Mouse (Mus musculus) small intestine, adult 2 months (tissue): ENCODE data around the gene Hdgfl2. TPM values are rescaled to one million over a fixed set of nuclear protein-coding genes. Genes with fewer than 3 reads are reported as not detected.
A peak's percentile ranks its signal among the peaks of the same experiment; 100 is the strongest.

ENCODE experiments used
- H3K27ac ChIP-seq: fragments of 200-500 bp; 2 replicates; pipeline ENCODE4 v1.5.1; 2012; ENCODE audit warnings: low read depth, low read length, control low read depth, inconsistent platforms; ENCODE audit not compliant: insufficient read depth
- H3K27me3 ChIP-seq: fragments of 200-500 bp; 2 replicates; pipeline ENCODE4 v1.6.1; 2012; ENCODE audit warnings: mild to moderate bottlenecking, moderate library complexity, low read length, inconsistent platforms; ENCODE audit not compliant: control insufficient read depth, insufficient read depth
- H3K36me3 ChIP-seq: fragments of 200-500 bp; 2 replicates; pipeline ENCODE4 v1.6.1; 2012; ENCODE audit warnings: mild to moderate bottlenecking, low read length, control low read depth, inconsistent platforms; ENCODE audit not compliant: control insufficient read depth, insufficient read depth
- H3K4me1 ChIP-seq: fragments of 200-500 bp; 2 replicates; pipeline ENCODE4 v1.6.1; 2012; ENCODE audit warnings: low read length, inconsistent platforms, mixed read lengths; ENCODE audit not compliant: control insufficient read depth, insufficient read depth, insufficient read length
- H3K4me3 ChIP-seq: fragments of 200-500 bp; 2 replicates; pipeline ENCODE4 v1.5.1; 2012; ENCODE audit warnings: low read depth, mild to moderate bottlenecking, control low read depth, inconsistent platforms, low read length, moderate library complexity
- CTCF ChIP-seq: fragments of 200-500 bp; IDR thresholded peaks from 2 replicates; pipeline ENCODE4 v1.5.1; 2012; ENCODE audit warnings: low read depth, mild to moderate bottlenecking, control low read depth, inconsistent platforms, low read length, moderate library complexity, mixed read lengths; ENCODE audit not compliant: insufficient replicate concordance, insufficient read length; ENCODE audit errors: extremely low read depth
- POLR2A ChIP-seq: fragments of 200-500 bp; IDR thresholded peaks from 2 replicates; pipeline ENCODE4 v1.6.1; 2012; ENCODE audit warnings: low read depth, mild to moderate bottlenecking, control low read depth, inconsistent platforms, low read length, moderate library complexity
- WGBS: fragments of 180-500 bp; shearing (Covaris S2); methylation state at CpG from one replicate; pipeline ENCODE4 v1.1.7; 2018; 5-methylcytosine and 5-hydroxymethylcytosine counted together
- polyA plus RNA-seq: library from polyadenylated mRNA; depleted of rRNA; stranded (reverse); fragments of >200 nt; gene quantifications from 2 replicates; pipeline ENCODE4 v1.2.3, GENCODE M21; 2012

Hdgfl2 gene
- polyA plus RNA-seq, 1 experiment: 23.1 TPM

DNA sequence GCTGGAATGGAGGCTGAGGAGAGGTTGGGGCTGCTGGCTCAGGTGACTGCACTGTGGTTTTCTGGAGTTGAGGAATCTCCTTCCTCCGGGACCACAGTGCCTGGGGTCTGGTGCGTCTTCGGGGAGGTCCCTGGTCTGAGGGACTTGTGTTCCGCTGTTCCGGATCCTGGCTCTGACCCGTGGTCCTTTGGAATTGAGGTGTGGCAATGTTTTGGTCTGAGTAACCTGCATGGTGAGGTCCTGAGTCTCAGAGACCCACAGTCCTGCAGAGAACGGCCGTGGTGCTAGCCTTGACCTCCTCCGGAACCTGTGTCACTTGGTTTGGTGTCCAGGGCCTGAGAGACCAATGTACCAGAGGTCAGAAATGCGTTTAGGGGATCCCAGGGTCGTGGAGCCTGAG, 487 bp downstream of the Hdgfl2 start:
- H3K4me1 ChIP-seq: peaks cover 9% of the 10 kb centered on the region
- no peaks in the 10 kb centered on the region for H3K27me3 ChIP-seq
- H3K27ac ChIP-seq: no peak overlapping the region
- H3K36me3 ChIP-seq: peaks cover 4% of the 10 kb centered on the region
- peak overlapping the region; percentile 82 for H3K4me3 ChIP-seq
- under 1% methylated on average over 11 of the region's 11 CpGs for WGBS
- TF ChIP-seq POLR2A (no peak), CTCF (no peak)

DNA sequence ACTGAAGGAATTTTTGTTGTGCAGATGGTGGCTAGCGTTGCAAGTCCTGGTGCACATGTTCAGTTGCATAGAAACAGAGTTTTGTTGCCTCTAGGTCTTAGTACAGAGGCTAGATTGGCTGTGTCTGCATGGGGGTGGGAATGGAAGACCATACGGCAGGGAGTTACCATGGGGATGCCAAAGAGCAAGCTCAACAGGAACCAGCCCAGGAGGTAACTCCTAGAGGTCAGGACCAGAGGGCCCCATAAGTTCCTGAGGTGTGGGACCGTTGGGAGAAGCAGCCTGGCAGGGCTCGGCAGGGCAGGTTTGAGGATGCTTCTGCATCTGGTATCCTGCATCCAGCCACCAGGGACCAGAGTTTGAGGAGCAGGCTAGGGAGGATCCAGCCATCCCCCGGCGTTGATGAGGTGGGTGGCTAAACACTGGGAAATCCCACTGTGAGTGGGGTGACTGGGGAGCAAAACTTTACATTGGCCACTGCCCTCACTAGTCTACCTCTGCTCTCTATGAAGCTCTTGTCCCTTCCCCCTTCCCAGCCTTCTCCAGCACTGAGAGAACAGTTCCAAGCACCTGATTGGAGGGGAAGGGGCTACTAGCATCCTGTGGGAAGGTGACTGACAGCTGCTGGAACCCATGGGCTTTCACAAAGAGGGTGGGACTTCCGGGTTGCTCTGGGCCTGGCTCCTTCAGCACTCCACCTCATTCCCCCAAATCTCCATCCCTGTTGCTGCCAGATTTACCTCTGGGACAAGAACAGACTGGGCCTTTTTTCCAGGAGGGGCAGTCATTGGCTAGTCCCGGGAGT, 1.5 kb downstream of the Hdgfl2 start:
- TF ChIP-seq CTCF: no peak
- TF ChIP-seq POLR2A: no peak
- 43% methylated on average over 8 of the region's 8 CpGs for WGBS
- Histone ChIP-seq H3K27ac (no peak overlapping the region), H3K4me1 (peaks cover 6% of the 10 kb centered on the region), H3K27me3 (no peaks in the 10 kb centered on the region), H3K36me3 (peaks cover 4% of the 10 kb centered on the region), H3K4me3 (0 out of 2 replicates have a peak overlapping the region, but pooled peaks have one; percentile 82)

DNA sequence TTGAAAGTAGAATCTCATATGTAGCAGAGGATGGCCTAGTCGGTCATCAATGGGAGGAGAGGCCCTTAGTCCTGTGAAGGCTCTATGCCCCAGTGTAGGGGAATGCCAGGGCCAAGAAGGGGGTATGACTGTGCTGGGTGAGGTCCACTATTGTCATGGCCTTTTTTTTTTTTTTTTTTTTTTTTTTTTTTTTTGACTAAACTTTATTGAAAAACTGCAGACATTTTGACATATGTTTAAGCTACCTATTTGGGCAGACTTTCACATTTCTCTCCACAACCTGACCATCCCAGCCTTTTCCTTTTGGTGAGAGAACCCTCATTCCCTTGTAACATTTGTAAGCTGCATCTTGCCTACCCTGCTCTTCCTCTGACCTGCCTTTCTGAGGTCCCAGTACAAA, 12.9 kb downstream of the Hdgfl2 start:
- peaks cover 14% of the 10 kb centered on the region for H3K36me3 ChIP-seq
- no peaks in the 10 kb centered on the region for H3K27me3 ChIP-seq
- H3K4me1 ChIP-seq: no peaks in the 10 kb centered on the region
- H3K27ac ChIP-seq: no peak overlapping the region
- 85% methylated on average over 1 of the region's 1 CpGs for WGBS
- H3K4me3 ChIP-seq: no peak overlapping the region
- TF ChIP-seq POLR2A (no peak), CTCF (no peak)

DNA sequence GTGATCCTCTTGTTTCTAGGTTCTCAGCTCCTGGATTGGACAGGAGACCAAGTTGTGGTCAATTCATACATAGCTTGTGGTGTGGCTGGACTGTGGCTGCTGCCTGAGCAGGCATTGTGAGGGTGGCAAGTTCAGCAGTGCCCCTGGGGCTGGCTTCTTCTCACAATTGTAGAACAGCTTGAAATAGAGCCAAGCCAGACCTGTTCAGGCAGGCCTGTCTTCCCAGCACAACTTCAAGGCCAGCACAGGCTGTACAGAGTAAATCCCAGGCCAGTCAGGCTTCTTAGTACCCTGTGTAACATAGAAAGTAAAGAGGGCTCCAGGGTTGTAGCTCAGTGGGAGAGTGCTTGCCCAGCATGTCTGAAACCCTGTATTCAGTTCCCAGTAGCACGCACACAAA, 13.4 kb downstream of the Hdgfl2 start:
- no peaks in the 10 kb centered on the region for H3K4me1 ChIP-seq
- TF ChIP-seq POLR2A: no peak
- TF ChIP-seq CTCF: no peak
- H3K36me3 ChIP-seq: peaks cover 15% of the 10 kb centered on the region
- 96% methylated on average over 1 of the region's 1 CpGs for WGBS
- no peak overlapping the region for H3K27ac ChIP-seq
- H3K27me3 ChIP-seq: no peaks in the 10 kb centered on the region
- no peak overlapping the region for H3K4me3 ChIP-seq

DNA sequence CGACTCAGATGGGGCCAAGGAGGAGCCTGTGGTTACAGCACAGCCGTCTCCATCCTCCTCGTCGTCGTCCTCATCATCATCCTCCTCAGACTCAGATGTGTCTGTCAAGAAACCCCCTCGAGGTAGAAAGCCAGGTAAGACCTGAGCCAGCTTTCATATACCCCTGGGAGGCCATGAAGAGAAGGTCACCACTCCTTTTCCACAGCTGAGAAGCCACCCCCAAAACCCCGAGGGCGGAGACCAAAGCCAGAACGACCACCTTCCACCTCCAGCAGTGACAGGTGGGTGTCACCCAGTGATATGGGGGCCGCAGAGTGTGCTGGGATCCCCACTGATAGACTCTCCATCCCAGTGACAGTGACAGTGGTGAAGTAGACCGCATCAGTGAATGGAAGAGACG, 17.4 kb downstream of the Hdgfl2 start:
- no peak overlapping the region for H3K27ac ChIP-seq
- no peaks in the 10 kb centered on the region for H3K27me3 ChIP-seq
- WGBS: 89% methylated on average over 12 of the region's 12 CpGs
- H3K4me3 ChIP-seq: no peak overlapping the region
- H3K4me1 ChIP-seq: no peaks in the 10 kb centered on the region
- H3K36me3 ChIP-seq: peaks cover 38% of the 10 kb centered on the region
- TF ChIP-seq POLR2A (no peak), CTCF (no peak)

DNA sequence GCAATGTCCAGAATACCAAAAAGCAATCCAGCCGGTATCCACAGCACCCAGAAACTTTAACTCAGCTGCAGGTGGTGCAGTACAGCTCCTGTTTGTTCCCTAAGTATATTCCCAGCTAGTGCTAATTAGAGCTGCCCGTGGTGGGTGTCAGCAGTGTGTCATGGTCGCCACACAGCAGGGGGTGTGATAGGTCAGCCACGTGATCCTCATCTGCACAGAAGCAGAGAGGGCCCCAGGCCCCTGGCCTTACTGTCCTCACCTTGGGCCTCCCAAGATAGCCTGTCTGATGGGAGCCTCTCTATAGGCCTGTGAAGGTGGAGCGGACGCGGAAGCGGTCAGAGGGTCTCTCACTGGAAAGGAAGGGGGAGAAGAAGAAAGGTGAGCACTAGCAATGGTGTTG, 18.7 kb downstream of the Hdgfl2 start:
- WGBS: 90% methylated on average over 8 of the region's 8 CpGs
- peaks cover 46% of the 10 kb centered on the region for H3K36me3 ChIP-seq

DNA sequence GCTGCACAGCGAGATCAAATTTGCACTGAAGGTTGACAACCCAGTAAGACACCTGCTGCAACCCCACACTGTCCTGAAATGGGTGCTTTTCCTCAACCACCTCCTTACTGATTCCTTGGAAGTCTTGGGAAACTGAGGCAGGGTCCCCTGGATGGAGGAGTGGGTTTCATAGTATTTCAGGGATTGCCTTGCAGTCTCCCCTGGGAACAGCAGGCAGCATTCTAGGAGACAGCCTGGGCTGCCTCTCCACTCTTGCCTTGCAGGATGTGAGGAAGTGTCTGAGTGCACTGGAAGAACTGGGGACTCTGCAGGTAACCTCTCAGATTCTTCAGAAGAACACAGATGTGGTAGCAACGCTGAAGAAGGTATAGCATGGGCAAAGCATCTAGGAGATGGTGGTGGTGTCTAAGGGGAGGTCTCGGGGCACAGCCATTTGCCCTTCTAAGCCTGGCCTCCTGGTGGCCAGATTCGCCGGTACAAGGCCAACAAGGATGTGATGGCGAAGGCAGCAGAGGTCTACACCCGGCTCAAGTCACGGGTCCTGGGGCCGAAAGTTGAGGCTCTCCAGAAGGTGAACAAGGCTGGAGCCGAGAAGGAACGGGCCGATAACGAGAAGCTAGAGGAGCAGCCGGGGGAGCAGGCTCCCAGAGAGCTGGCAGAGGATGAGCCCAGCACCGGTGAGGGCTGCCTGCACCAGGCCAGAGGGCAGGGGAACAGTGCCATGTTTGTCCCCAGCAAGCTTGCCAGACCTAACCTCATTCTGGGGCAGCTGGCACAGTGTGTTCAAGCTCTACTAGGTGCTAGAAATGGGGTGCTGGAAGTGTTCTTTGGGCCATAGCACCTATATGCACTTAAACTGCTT, 19.5 kb downstream of the Hdgfl2 start:
- Histone ChIP-seq H3K4me1 (no peaks in the 10 kb centered on the region), H3K4me3 (no peak overlapping the region), H3K27ac (no peak overlapping the region), H3K27me3 (no peaks in the 10 kb centered on the region), H3K36me3 (peaks cover 46% of the 10 kb centered on the region)
- TF ChIP-seq CTCF (no peak), POLR2A (no peak)
- WGBS: 90% methylated on average over 15 of the region's 15 CpGs

More for the DNA sequence above, 18.7 kb downstream of the Hdgfl2 start:
- Histone ChIP-seq H3K4me1 (no peaks in the 10 kb centered on the region), H3K27ac (no peak overlapping the region), H3K27me3 (no peaks in the 10 kb centered on the region), H3K4me3 (no peak overlapping the region)
- TF ChIP-seq CTCF (no peak), POLR2A (no peak)
